Mouse (Mus musculus) hindbrain, embryonic 15.5 days (tissue): ENCODE measurements at regions not wholly inside any gene's neighbourhood (a gene's known extent, or its start where the extent isn't known, plus 50 kb on each side); places are given as distances from the start of the nearest gene placed in this dataset.

Experiments used
- ATAC-seq: fragments of 200-750 bp; cut with Nextera tagmentation; 2 replicates; pipeline ENCODE4 v1.8.0; 2017; ENCODE audit warnings: low read depth, moderate number of reproducible peaks, moderate TSS enrichment; ENCODE audit not compliant: low FRiP score
- H3K27ac ChIP-seq: fragments of 300-500 bp; sonication (generic); replicated peaks from 2 replicates; pipeline ENCODE4 v1.5.1; 2015; ENCODE audit warnings: mild to moderate bottlenecking, inconsistent platforms
- H3K27me3 ChIP-seq: fragments of 300-500 bp; sonication (generic); 2 replicates; pipeline ENCODE4 v1.6.1; 2015; ENCODE audit warnings: control low read depth, inconsistent platforms
- H3K36me3 ChIP-seq: fragments of 300-500 bp; sonication (generic); 2 replicates; pipeline ENCODE4 v1.6.1; 2015; ENCODE audit warnings: control low read depth, inconsistent platforms
- H3K4me1 ChIP-seq: fragments of 300-500 bp; sonication (generic); replicated peaks from 2 replicates; pipeline ENCODE4 v1.6.1; 2015; ENCODE audit warnings: control low read depth, inconsistent platforms
- H3K4me2 ChIP-seq: fragments of 300-500 bp; sonication (generic); 2 replicates; pipeline ENCODE4 v1.6.1; 2015; ENCODE audit warnings: moderate library complexity, mild to moderate bottlenecking, inconsistent platforms
- H3K4me3 ChIP-seq: fragments of 300-500 bp; sonication (generic); 2 replicates; pipeline ENCODE4 v1.5.1; 2015; ENCODE audit warnings: mild to moderate bottlenecking, inconsistent platforms
- H3K9ac ChIP-seq: fragments of 300-500 bp; sonication (generic); 2 replicates; pipeline ENCODE4 v1.6.1; 2015; ENCODE audit warnings: inconsistent platforms
- H3K9me3 ChIP-seq: fragments of 300-500 bp; sonication (generic); 2 replicates; pipeline ENCODE4 v1.6.1; 2016; ENCODE audit warnings: control low read depth, inconsistent platforms
- WGBS: fragments of 180-500 bp; shearing (Covaris S2); methylation state at CpG from one replicate; pipeline ENCODE4 v1.1.7; 2015; 5-methylcytosine and 5-hydroxymethylcytosine counted together

DNA sequence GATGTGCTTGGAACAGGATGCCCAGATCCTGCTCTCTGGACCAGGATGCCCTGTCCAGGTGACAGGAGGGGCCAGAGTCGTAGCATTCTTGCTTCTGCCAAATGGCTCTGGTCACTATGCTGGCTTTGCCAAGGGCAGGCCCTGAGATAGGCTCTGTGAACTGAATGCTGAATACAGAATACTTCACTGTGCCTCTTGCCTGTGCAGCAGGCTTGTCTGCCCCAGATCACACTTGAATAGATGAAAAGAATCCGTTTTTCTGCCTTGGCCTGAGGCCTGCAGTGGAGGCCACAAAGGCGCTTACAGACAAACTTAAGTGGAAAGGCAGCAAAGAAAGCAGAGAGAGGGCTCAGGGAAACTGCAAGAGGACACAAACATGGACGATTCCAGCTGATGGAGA, 99.7 kb upstream of the Arhgap32 start:
- 39% methylated on average over 4 of the region's 4 CpGs for WGBS
- ATAC-seq, result peak; percentile 73
- Histone ChIP-seq H3K36me3 (no peaks in the 10 kb centered on the region), H3K4me2 (peak overlapping the region; percentile 31; the same call in 1 of the 2 replicates), H3K27me3 (no peaks in the 10 kb centered on the region), H3K27ac (peak overlapping the region; percentile 67), H3K9me3 (no peaks in the 10 kb centered on the region), H3K4me1 (peaks cover 20% of the 10 kb centered on the region), H3K9ac (no peak overlapping the region), H3K4me3 (no peak overlapping the region)

DNA sequence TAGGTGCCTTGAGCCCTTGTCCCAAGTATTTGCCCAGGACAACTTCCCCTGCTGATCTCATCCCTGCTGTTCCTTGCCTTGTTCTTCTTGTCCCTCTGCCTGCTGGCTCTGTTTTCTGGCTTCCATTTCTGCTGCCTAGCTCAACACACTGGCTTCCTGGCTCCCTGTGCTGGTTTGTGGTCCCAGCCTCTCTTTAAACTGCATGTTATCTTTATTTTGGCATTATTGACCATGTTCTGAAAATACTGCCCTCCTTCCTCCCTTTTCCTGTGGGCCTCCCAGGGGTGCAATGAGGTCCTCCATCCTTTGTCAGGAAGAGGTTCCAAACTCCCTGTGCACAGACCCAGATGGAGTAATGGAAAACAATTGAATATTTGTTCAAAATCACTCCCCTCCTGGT, 97.9 kb upstream of the Arhgap32 start:
- H3K9me3 ChIP-seq, result no peaks in the 10 kb centered on the region
- H3K9ac ChIP-seq, result no peak overlapping the region
- no peaks in the 10 kb centered on the region for H3K36me3 ChIP-seq
- no peak overlapping the region for H3K27ac ChIP-seq
- peaks cover 20% of the 10 kb centered on the region for H3K4me1 ChIP-seq
- H3K4me2 ChIP-seq, result peak overlapping the region; percentile 31; the same call in 1 of the 2 replicates
- no peaks in the 10 kb centered on the region for H3K27me3 ChIP-seq
- ATAC-seq, result 0 out of 2 replicates have a peak, but pooled peaks have one; percentile 20
- no peak overlapping the region for H3K4me3 ChIP-seq

- no peaks in the 10 kb centered on the region for H3K36me3 ChIP-seq
- ATAC-seq, result no peak
- no peak overlapping the region for H3K9ac ChIP-seq
- WGBS, result 77% methylated on average over 5 of the region's 5 CpGs
- H3K4me2 ChIP-seq, result no peak overlapping the region
- H3K4me1 ChIP-seq, result peaks cover 20% of the 10 kb centered on the region
- H3K4me3 ChIP-seq, result no peak overlapping the region
- no peaks in the 10 kb centered on the region for H3K9me3 ChIP-seq
- no peaks in the 10 kb centered on the region for H3K27me3 ChIP-seq
- H3K27ac ChIP-seq, result no peak overlapping the region
Measured at GRCm38 (mm10) chr9:32019786-32020185, 96.2 kb upstream of the Arhgap32 start.

DNA sequence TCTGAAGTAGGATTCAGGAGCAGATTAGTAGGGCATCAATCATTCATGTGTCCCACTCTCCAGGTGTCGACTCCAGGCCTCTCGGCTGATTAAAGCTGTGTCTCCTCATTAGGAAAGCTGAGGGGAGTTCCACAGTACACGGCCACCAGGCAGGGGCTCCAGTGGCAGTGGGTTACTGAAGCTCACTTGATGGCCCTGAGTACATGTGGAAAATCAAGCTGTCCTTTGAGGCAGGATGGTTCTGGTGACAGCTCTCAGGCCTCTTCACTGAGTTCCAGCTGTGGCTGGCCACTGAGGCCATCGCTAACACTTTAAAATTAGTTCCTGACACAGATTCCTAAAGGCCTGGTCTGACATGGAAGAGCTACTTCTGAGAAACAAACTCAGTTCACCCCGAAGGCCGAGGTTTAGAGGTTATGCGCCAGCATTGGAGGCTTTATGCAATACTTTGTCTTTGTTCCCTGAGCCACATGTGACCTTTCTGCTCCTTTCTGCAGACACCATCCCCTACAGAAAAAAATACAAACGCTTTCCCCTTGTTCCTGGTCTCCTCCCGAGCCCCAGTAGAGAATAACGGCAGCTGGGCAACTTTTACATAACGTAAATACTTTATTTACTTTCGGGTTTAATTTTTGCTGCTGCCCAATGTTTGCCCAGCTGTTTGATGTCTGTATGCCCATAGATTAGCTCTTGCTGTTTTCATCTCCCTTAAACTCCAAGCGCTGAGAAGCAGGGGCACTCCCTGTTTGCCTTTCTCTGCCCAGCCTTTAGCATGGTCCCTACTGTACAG, 94.8 kb upstream of the Arhgap32 start:
- WGBS, result 27% methylated on average over 13 of the region's 13 CpGs
- H3K27me3 ChIP-seq, result no peaks in the 10 kb centered on the region
- no peak overlapping the region for H3K9ac ChIP-seq
- no peaks in the 10 kb centered on the region for H3K36me3 ChIP-seq
- no peak overlapping the region for H3K4me2 ChIP-seq
- H3K4me3 ChIP-seq, result no peak overlapping the region
- H3K9me3 ChIP-seq, result no peaks in the 10 kb centered on the region
- peaks cover 16% of the 10 kb centered on the region for H3K4me1 ChIP-seq
- no peak for ATAC-seq
- no peak overlapping the region for H3K27ac ChIP-seq

DNA sequence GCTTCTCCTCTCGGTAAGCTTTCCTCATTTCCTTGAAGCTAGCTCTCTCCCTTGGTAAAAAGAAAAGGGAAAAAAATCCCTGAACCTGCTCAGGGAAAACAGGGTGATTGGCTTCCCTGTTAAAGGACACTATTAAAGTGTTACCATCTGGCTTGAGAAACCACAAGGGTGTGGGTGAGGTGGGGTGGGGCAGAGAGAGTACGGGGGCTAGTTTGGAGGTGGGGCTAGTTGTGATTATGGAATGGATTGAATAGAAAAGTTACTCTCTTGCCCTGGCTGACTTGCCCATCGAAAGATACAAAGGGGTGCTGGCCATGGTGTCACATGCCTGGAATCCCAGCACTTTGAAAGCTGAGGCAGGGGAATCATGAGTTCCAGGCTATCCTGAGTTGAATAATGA, 94.2 kb upstream of the Arhgap32 start:
- H3K27me3 ChIP-seq, result no peaks in the 10 kb centered on the region
- no peak overlapping the region for H3K27ac ChIP-seq
- ATAC-seq, result no peak
- H3K4me1 ChIP-seq, result peaks cover 13% of the 10 kb centered on the region
- H3K9ac ChIP-seq, result no peak overlapping the region
- WGBS, result 47% methylated on average over 3 of the region's 3 CpGs
- no peak overlapping the region for H3K4me3 ChIP-seq
- H3K4me2 ChIP-seq, result no peak overlapping the region
- no peaks in the 10 kb centered on the region for H3K36me3 ChIP-seq
- no peaks in the 10 kb centered on the region for H3K9me3 ChIP-seq

DNA sequence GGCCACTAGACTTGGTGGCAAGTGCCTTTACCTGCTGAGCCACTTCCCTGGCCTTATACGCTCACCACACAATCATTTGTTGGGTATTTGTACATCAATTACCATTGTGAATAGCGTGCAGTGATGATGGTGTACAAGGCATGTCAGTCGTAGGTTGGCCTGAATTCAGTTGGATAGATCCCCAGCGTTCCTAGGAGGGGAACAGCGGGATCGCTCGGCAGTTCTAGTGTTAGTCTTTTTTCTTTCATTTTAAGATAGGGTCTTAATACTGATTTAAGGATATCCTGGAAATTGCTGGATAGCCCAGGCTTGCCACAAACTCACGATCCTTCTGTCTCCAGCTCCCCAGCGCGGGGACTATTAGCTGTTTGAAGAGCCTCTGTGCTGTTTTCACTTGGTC, 92.9 kb upstream of the Arhgap32 start:
- ATAC-seq, result no peak
- no peaks in the 10 kb centered on the region for H3K9me3 ChIP-seq
- H3K36me3 ChIP-seq, result no peaks in the 10 kb centered on the region
- WGBS, result 94% methylated on average over 10 of the region's 10 CpGs
- no peaks in the 10 kb centered on the region for H3K27me3 ChIP-seq
- H3K4me2 ChIP-seq, result no peak overlapping the region
- H3K4me1 ChIP-seq, result peaks cover 5% of the 10 kb centered on the region; the same call in 1 of the 2 replicates
- no peak overlapping the region for H3K27ac ChIP-seq
- no peak overlapping the region for H3K4me3 ChIP-seq
- no peak overlapping the region for H3K9ac ChIP-seq

- Histone ChIP-seq H3K27me3 (no peaks in the 10 kb centered on the region), H3K9ac (no peak overlapping the region), H3K4me2 (no peak overlapping the region), H3K9me3 (no peaks in the 10 kb centered on the region), H3K4me3 (no peak overlapping the region), H3K36me3 (no peaks in the 10 kb centered on the region), H3K4me1 (0 out of 2 replicates have a peak, but pooled peaks cover 3% of the 10 kb centered on the region), H3K27ac (no peak overlapping the region)
- WGBS, result 47% methylated on average over 5 of the region's 5 CpGs
- ATAC-seq, result no peak
Measured at GRCm38 (mm10) chr9:32024767-32025166, 91.2 kb upstream of the Arhgap32 start.

DNA sequence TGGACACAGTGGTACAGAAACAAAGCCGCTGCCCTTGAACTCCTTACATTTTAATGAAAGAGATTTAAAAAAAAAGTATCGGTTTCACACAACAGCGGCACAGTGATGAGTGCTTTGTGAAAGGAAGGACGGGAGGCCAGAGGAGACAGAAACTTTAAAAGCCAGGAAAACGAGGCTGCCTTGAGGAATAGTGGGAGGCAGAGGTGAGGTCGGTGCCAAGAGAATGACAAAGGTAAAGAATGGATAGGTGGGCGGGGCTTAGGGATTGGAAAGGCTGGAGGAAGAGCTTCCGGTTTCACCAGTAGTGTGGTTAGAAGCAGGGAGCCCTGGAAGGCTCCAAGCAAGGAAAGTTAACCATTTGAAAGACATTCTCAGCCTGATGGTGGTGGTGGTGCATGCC, 88.0 kb upstream of the Arhgap32 start:
- Histone ChIP-seq H3K27ac (no peak overlapping the region), H3K4me2 (no peak overlapping the region), H3K27me3 (no peaks in the 10 kb centered on the region), H3K4me1 (peaks cover 10% of the 10 kb centered on the region), H3K4me3 (no peak overlapping the region), H3K9ac (no peak overlapping the region), H3K36me3 (no peaks in the 10 kb centered on the region), H3K9me3 (no peaks in the 10 kb centered on the region)
- no peak for ATAC-seq
- WGBS, result 26% methylated on average over 8 of the region's 8 CpGs

- Histone ChIP-seq H3K27me3 (no peaks in the 10 kb centered on the region), H3K4me1 (peaks cover 19% of the 10 kb centered on the region), H3K36me3 (no peaks in the 10 kb centered on the region), H3K4me3 (no peak overlapping the region), H3K9ac (no peak overlapping the region), H3K27ac (no peak overlapping the region), H3K9me3 (no peaks in the 10 kb centered on the region), H3K4me2 (no peak overlapping the region)
- ATAC-seq, result no peak
- WGBS, result 80% methylated on average over 1 of the region's 1 CpGs
Measured at GRCm38 (mm10) chr9:32029001-32029400, 86.9 kb upstream of the Arhgap32 start.

GRCm38 (mm10) chr9:32029786-32030185, 86.2 kb upstream of the Arhgap32 start:
- WGBS, result 49% methylated on average over 2 of the region's 2 CpGs
- ATAC-seq, result no peak
- H3K4me3 ChIP-seq, result no peak overlapping the region

GRCm38 (mm10) chr9:32030203-32030602, 85.7 kb upstream of the Arhgap32 start:
- WGBS, result 87% methylated on average over 7 of the region's 7 CpGs
- Histone ChIP-seq H3K4me1 (peaks cover 31% of the 10 kb centered on the region), H3K9me3 (no peaks in the 10 kb centered on the region), H3K27ac (no peak overlapping the region), H3K27me3 (no peaks in the 10 kb centered on the region), H3K36me3 (no peaks in the 10 kb centered on the region), H3K9ac (no peak overlapping the region), H3K4me3 (no peak overlapping the region), H3K4me2 (no peak overlapping the region)
- no peak for ATAC-seq

More at GRCm38 (mm10) chr9:32029786-32030185, 86.2 kb upstream of the Arhgap32 start:
- Histone ChIP-seq H3K36me3 (no peaks in the 10 kb centered on the region), H3K27ac (no peak overlapping the region), H3K9me3 (no peaks in the 10 kb centered on the region), H3K27me3 (no peaks in the 10 kb centered on the region), H3K4me2 (no peak overlapping the region), H3K4me1 (peaks cover 27% of the 10 kb centered on the region), H3K9ac (no peak overlapping the region)

GRCm38 (mm10) chr9:32031950-32032453, 83.9 kb upstream of the Arhgap32 start:
- H3K9me3 ChIP-seq, result no peaks in the 10 kb centered on the region
- 0% methylated on average over 10 of the region's 64 CpGs for WGBS
- H3K9ac ChIP-seq, result peak overlapping the region; percentile 73
- H3K27ac ChIP-seq, result peak overlapping the region; percentile 90
- H3K36me3 ChIP-seq, result no peaks in the 10 kb centered on the region
- no peaks in the 10 kb centered on the region for H3K27me3 ChIP-seq
- peak overlapping the region; percentile 66 for H3K4me3 ChIP-seq
- H3K4me2 ChIP-seq, result peak overlapping the region; percentile 71
- H3K4me1 ChIP-seq, result peaks cover 34% of the 10 kb centered on the region
- peak; percentile 88 for ATAC-seq
